Mouse (Mus musculus) midbrain, embryonic 13.5 days (tissue): ENCODE results near the gene Wwc1. TPM values are rescaled to one million over a fixed set of nuclear protein-coding genes. Genes with fewer than 3 reads are reported as not detected.
A peak's percentile ranks its signal among the peaks of the same experiment; 100 is the strongest.

Experiments
- ATAC-seq: fragments of 200-750 bp; cut with Nextera tagmentation; 2 replicates; pipeline ENCODE4 v1.8.0; 2017; ENCODE audit warnings: mild to moderate bottlenecking, moderate TSS enrichment, moderate library complexity
- H3K27ac ChIP-seq: fragments of 300-500 bp; sonication (generic); 2 replicates; pipeline ENCODE4 v1.5.1; 2015; ENCODE audit warnings: inconsistent platforms, mild to moderate bottlenecking, moderate library complexity
- H3K27me3 ChIP-seq: fragments of 300-500 bp; sonication (generic); 2 replicates; pipeline ENCODE4 v1.6.1; 2015; ENCODE audit warnings: mild to moderate bottlenecking, inconsistent platforms
- H3K36me3 ChIP-seq: fragments of 300-500 bp; sonication (generic); 2 replicates; pipeline ENCODE4 v1.6.1; 2015; ENCODE audit warnings: mild to moderate bottlenecking, inconsistent platforms
- H3K4me1 ChIP-seq: fragments of 300-500 bp; sonication (generic); replicated peaks from 2 replicates; pipeline ENCODE4 v1.6.1; 2015; ENCODE audit warnings: inconsistent platforms
- H3K4me2 ChIP-seq: fragments of 300-500 bp; sonication (generic); replicated peaks from 2 replicates; pipeline ENCODE4 v1.6.1; 2015; ENCODE audit warnings: moderate library complexity, mild to moderate bottlenecking, inconsistent platforms
- H3K4me3 ChIP-seq: fragments of 300-500 bp; sonication (generic); replicated peaks from 2 replicates; pipeline ENCODE4 v1.5.1; 2015; ENCODE audit warnings: mild to moderate bottlenecking, inconsistent platforms
- H3K9ac ChIP-seq: fragments of 300-500 bp; sonication (generic); replicated peaks from 2 replicates; pipeline ENCODE4 v1.6.1; 2015; ENCODE audit warnings: mild to moderate bottlenecking, inconsistent platforms
- H3K9me3 ChIP-seq: fragments of 300-500 bp; sonication (generic); 2 replicates; pipeline ENCODE4 v1.6.1; 2016; ENCODE audit warnings: mild to moderate bottlenecking, inconsistent platforms
- WGBS: fragments of 180-500 bp; shearing (Covaris S2); methylation state at CpG from one replicate; pipeline ENCODE4 v1.1.7; 2015; 5-methylcytosine and 5-hydroxymethylcytosine counted together
- polyA plus RNA-seq: library from polyadenylated mRNA; unstranded; fragments of >200 nt; fragmentation: Nextera tagmentation; extraction: Ambion mirVana; gene quantifications from 2 replicates; pipeline ENCODE4 v1.2.1, GENCODE M21; 2015

Gene Wwc1
- polyA plus RNA-seq, 1 experiment from 2014 or later, result 7.0 TPM

DNA sequence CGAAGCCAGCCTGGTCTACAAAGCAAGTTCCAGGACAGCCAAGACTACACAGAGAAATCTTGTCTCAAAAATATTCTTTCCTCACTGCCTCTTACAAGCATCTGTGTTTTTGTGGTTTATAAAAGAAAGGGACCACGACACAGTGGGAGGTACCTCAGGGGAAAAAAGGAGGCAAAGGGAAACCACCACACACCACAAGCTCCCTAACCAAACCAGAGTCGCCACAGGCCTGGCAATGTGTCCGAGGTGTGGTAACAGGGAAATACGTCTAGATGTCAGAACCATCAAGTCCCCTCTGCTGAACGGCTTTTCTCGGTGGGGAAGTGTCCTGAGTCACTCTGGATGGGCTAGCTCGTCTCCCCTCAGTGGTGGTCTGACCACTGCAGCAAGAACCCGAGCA, 80.4 kb downstream of the Wwc1 start:
- ATAC-seq, result no peak
- Histone ChIP-seq H3K9ac (no peak overlapping the region), H3K4me2 (no peak overlapping the region)

DNA sequence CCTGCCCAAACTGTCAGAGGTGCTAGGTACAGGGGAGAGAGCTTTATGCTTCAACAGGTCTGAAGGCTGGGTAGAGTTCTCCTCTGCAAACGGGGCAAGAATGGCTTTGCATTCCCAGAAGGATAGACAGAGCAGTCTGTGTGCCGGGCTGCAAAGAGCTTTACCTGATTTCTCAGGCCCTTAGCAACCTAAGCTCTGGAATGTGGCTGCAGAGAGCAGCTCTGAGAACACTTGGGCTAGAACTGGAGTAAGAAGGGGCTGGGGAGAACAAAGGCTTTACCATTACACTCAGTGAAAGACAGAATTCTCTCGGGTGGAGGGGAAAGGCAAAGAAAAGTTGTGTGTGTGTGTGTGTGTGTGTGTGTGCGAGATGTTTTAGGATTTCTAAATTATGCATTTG, 86.9 kb downstream of the Wwc1 start:
- Histone ChIP-seq H3K4me2 (no peak overlapping the region), H3K27ac (peak overlapping the region; percentile 80), H3K4me3 (no peak overlapping the region), H3K27me3 (no peaks in the 10 kb centered on the region), H3K9me3 (no peaks in the 10 kb centered on the region), H3K4me1 (peaks cover 34% of the 10 kb centered on the region), H3K36me3 (peaks cover 13% of the 10 kb centered on the region), H3K9ac (no peak overlapping the region)
- ATAC-seq, result peak; percentile 28; the same call in 1 of the 2 replicates
- 15% methylated on average over 4 of the region's 4 CpGs for WGBS

More for the DNA sequence above, 80.4 kb downstream of the Wwc1 start:
- Histone ChIP-seq H3K4me1 (peaks cover 9% of the 10 kb centered on the region), H3K27me3 (no peaks in the 10 kb centered on the region), H3K27ac (no peak overlapping the region), H3K36me3 (peaks cover 2% of the 10 kb centered on the region; the same call in 1 of the 2 replicates), H3K9me3 (no peaks in the 10 kb centered on the region), H3K4me3 (no peak overlapping the region)
- WGBS, result 71% methylated on average over 9 of the region's 9 CpGs

DNA sequence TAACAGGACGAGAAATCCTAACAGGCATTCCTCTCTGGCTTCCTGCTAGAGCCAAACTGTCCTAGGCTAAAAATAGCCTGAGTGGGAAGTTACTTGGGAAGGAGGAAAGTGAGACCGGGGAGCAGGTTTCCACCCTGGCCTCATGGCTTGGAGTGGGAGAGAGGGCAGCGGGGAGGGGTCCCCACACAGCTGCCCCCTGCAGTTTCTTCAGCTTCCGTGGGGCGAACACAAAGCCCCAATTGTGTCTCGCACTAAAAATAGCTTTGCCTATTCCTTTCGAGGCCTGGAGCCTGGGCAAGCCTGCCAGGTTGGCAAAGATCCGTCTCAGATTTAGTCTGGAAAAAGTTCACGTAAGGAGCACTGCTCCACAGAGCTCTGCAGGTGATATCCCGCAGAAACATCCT, 87.3 kb downstream of the Wwc1 start:
- peak; percentile 37; the same call in 1 of the 2 replicates for ATAC-seq
- H3K9ac ChIP-seq, result no peak overlapping the region
- peaks cover 13% of the 10 kb centered on the region for H3K36me3 ChIP-seq
- no peaks in the 10 kb centered on the region for H3K27me3 ChIP-seq
- H3K27ac ChIP-seq, result peak overlapping the region; percentile 80
- peaks cover 37% of the 10 kb centered on the region for H3K4me1 ChIP-seq
- 24% methylated on average over 10 of the region's 10 CpGs for WGBS
- H3K4me2 ChIP-seq, result no peak overlapping the region
- H3K9me3 ChIP-seq, result no peaks in the 10 kb centered on the region
- H3K4me3 ChIP-seq, result no peak overlapping the region

DNA sequence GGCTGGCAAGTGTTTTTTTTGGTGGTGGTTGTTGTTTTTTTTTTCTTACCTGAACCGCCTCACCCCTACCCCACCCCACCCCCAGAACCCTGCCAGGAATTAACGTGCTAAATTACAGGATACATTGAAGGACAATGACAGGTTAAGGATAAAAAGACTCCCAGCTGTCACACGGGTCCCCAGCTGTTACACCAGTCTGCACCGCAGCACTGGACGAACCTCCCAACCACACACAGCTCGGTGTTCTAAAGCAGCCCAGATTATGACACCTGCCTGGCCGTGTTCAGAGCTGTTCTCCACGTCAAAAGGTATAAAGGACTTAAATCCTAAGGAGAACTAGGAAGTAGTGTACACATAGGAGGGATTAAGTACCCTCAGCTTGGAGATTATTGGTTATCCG, 88.0 kb downstream of the Wwc1 start:
- ATAC-seq, result no peak
- Histone ChIP-seq H3K9me3 (no peaks in the 10 kb centered on the region), H3K27ac (peak overlapping the region; percentile 80), H3K4me1 (peaks cover 37% of the 10 kb centered on the region), H3K4me3 (no peak overlapping the region), H3K27me3 (no peaks in the 10 kb centered on the region), H3K4me2 (no peak overlapping the region), H3K36me3 (peaks cover 13% of the 10 kb centered on the region), H3K9ac (no peak overlapping the region)
- 56% methylated on average over 9 of the region's 9 CpGs for WGBS

DNA sequence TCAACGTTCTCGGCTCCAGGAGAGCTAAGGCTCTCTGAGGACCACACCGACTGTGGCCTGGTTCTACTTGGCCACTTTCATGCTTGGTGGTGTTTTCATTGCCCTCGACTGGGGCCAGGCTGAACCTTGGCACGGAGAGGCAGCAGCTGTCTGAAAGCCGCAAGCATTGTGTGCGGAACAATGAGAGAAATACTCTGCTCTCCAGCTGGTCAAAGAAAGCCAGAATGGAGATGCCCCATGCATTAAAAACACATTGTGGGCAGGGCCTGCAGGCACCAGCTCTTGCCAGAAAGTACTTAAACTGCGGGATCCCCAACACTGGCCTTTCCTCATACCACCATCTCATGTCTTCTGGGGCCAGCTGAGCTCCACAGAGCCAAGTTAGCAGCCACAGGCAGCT, 91.5 kb downstream of the Wwc1 start:
- peak; percentile 57 for ATAC-seq
- Histone ChIP-seq H3K27me3 (no peaks in the 10 kb centered on the region), H3K4me1 (peaks cover 27% of the 10 kb centered on the region), H3K4me2 (no peak overlapping the region), H3K4me3 (no peak overlapping the region), H3K36me3 (peaks cover 13% of the 10 kb centered on the region), H3K9me3 (no peaks in the 10 kb centered on the region), H3K9ac (no peak overlapping the region), H3K27ac (peak overlapping the region; percentile 67)
- 34% methylated on average over 8 of the region's 8 CpGs for WGBS

- peaks cover 17% of the 10 kb centered on the region for H3K4me1 ChIP-seq
- no peak overlapping the region for H3K4me3 ChIP-seq
- H3K27ac ChIP-seq, result no peak overlapping the region
- H3K27me3 ChIP-seq, result no peaks in the 10 kb centered on the region
- no peaks in the 10 kb centered on the region for H3K9me3 ChIP-seq
- H3K36me3 ChIP-seq, result peaks cover 17% of the 10 kb centered on the region
- H3K4me2 ChIP-seq, result no peak overlapping the region
- no peak overlapping the region for H3K9ac ChIP-seq
- ATAC-seq, result no peak
- 97% methylated on average over 6 of the region's 6 CpGs for WGBS
Observed at GRCm38 (mm10) chr11:35882777-35883176, 97.5 kb downstream of the Wwc1 start.

DNA sequence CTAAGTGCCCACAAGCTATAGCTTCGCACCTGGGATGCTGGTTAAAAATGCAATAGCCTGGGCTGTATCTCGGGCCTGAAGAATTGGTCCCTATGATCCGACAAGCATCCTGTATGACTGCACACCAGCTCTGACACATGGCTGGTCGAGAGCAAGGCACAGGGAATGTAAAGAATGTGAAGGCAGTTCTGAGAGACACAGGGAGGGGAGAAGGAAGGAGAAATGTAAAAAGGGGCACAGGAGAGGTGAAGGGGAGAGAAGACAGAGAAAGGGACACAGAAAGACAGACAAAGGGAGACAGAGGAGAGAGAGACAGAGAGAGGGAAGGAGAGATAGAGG, 101.8 kb downstream of the Wwc1 start:
- Histone ChIP-seq H3K27ac (peak overlapping the region; percentile 65), H3K27me3 (peaks cover 9% of the 10 kb centered on the region; the same call in 1 of the 2 replicates), H3K4me1 (peaks cover 43% of the 10 kb centered on the region), H3K4me2 (no peak overlapping the region), H3K9me3 (no peaks in the 10 kb centered on the region), H3K36me3 (peaks cover 17% of the 10 kb centered on the region), H3K4me3 (no peak overlapping the region), H3K9ac (no peak overlapping the region)
- no peak for ATAC-seq
- WGBS, result 54% methylated on average over 4 of the region's 4 CpGs

DNA sequence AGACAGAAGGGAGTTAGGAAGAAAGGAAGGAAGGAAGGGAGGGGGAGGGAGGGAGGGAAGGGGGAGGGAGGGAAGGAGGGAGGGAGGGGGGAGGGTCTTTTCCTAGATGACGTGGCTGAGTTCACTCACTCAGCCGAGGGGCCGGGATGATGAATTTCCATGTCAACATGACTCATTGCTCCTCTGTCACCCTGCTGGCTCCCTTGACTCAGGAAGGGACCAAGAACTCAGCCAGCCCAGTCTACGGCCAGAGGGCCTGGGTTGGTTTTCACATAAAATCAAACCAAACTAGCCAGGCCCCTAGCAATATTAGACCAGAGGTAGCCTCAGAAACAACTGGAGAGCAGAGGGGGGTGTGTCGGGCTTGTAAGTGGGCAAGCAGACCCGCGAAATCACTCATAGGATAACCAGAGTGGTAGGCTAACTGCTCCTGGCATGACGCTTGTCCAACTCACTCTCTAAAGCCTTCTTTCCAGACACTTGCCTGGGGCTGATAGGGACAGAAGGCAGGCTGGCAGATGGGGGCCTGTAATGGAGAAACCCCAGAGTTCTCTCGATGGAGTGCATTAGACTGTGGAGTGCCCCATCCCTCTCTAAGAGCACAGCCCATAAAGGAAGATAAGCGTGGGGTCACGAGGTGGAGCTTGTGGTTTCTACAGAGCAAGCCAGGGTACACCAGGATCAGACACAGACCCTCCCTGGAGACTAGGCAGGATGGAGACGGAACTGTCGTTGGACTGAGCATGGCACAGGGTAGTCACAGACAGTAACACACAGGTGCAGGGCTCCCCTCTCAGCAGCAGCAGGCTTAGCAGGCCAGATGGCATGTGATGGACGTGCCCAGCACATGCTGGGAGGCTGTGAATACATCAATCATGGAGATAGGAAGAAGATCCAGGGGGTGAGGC, 102.4 kb downstream of the Wwc1 start:
- no peak overlapping the region for H3K4me2 ChIP-seq
- H3K9me3 ChIP-seq, result no peaks in the 10 kb centered on the region
- H3K27ac ChIP-seq, result peak overlapping the region; percentile 65
- no peak overlapping the region for H3K9ac ChIP-seq
- 58% methylated on average over 14 of the region's 14 CpGs for WGBS
- ATAC-seq, result peak; percentile 31; the same call in 1 of the 2 replicates
- H3K4me1 ChIP-seq, result peaks cover 46% of the 10 kb centered on the region
- no peak overlapping the region for H3K4me3 ChIP-seq
- H3K27me3 ChIP-seq, result peaks cover 9% of the 10 kb centered on the region; the same call in 1 of the 2 replicates
- H3K36me3 ChIP-seq, result peaks cover 10% of the 10 kb centered on the region

- H3K27ac ChIP-seq, result peak overlapping the region; percentile 60
- H3K9me3 ChIP-seq, result no peaks in the 10 kb centered on the region
- H3K9ac ChIP-seq, result peak overlapping the region; percentile 52
- ATAC-seq, result peak; percentile 70
- peaks cover 14% of the 10 kb centered on the region for H3K36me3 ChIP-seq
- peak overlapping the region; percentile 50 for H3K4me2 ChIP-seq
- H3K27me3 ChIP-seq, result peaks cover 12% of the 10 kb centered on the region; the same call in 1 of the 2 replicates
- peaks cover 38% of the 10 kb centered on the region for H3K4me1 ChIP-seq
- 9% methylated on average over 21 of the region's 21 CpGs for WGBS
- peak overlapping the region; percentile 24 for H3K4me3 ChIP-seq
Observed at GRCm38 (mm10) chr11:35873624-35874244, 106.6 kb downstream of the Wwc1 start.

GRCm38 (mm10) chr11:35870961-35871360, 109.4 kb downstream of the Wwc1 start:
- Histone ChIP-seq H3K36me3 (peaks cover 29% of the 10 kb centered on the region), H3K4me2 (no peak overlapping the region), H3K27me3 (peaks cover 8% of the 10 kb centered on the region; the same call in 1 of the 2 replicates), H3K4me1 (peaks cover 35% of the 10 kb centered on the region), H3K9ac (no peak overlapping the region), H3K27ac (no peak overlapping the region), H3K9me3 (no peaks in the 10 kb centered on the region), H3K4me3 (no peak overlapping the region)
- no peak for ATAC-seq
- WGBS, result 93% methylated on average over 9 of the region's 9 CpGs

DNA sequence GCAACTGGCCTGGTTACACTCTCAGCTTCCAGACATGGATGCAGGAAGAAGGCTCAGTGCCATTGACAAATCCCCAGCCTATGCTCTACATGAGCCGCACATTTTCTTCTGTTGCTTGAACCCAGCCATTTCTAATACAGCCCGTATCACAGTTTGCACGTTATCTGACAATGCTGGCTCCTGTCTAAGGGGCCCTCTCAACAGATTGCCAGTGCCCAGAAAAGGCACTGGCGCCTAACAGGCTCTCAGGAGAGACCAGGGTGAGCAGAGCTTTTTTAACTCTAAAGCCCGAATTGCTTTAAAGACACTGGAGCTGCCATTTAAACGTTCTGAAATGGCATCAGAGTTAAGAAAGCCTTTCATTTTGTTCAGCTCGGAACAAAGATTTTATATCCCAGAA, 114.2 kb downstream of the Wwc1 start:
- WGBS, result 23% methylated on average over 7 of the region's 7 CpGs
- Histone ChIP-seq H3K9me3 (no peaks in the 10 kb centered on the region), H3K4me2 (no peak overlapping the region), H3K4me1 (peaks cover 35% of the 10 kb centered on the region), H3K27ac (peak overlapping the region; percentile 95), H3K27me3 (no peaks in the 10 kb centered on the region), H3K9ac (peak overlapping the region; percentile 34; the same call in 1 of the 2 replicates), H3K36me3 (peaks cover 33% of the 10 kb centered on the region), H3K4me3 (no peak overlapping the region)
- ATAC-seq, result no peak

DNA sequence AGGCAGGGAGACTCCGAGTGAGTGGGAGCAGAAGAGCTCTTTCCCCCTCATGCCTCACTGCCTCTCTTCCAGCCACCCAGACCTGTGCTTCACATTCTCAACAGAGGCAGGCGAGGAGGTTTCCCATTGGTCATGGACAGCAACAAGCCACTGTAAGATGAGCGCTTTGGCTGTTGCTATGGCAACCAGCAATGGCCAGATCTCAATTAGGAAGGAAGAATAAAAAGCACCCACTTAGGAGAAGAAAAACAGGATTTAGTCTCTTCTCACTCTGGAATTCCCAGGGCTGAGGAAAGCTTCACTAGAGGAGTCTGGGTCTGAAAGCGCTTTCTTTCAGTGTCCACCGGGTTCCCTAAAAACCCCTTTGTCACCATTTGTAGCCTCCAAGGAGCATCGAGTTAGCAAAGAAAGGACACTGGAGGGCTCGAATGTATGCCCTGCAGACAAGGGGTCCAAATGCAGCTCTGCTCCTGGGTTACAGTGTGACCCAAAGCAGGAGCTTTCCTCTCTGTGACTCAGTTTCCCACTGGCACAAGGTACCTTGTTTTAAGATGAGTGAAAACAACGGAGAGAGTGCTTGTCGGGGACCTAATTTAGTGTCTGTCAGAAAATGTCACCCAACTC, 115.2 kb downstream of the Wwc1 start:
- peak overlapping the region; percentile 37 for H3K4me2 ChIP-seq
- ATAC-seq, result peak; percentile 95
- H3K9ac ChIP-seq, result peak overlapping the region; percentile 46
- peak overlapping the region; percentile 95 for H3K27ac ChIP-seq
- peaks cover 35% of the 10 kb centered on the region for H3K4me1 ChIP-seq
- H3K27me3 ChIP-seq, result no peaks in the 10 kb centered on the region
- no peak overlapping the region for H3K4me3 ChIP-seq
- peaks cover 26% of the 10 kb centered on the region for H3K36me3 ChIP-seq
- 7% methylated on average over 9 of the region's 9 CpGs for WGBS
- H3K9me3 ChIP-seq, result no peaks in the 10 kb centered on the region
